Mouse (Mus musculus) inflammation-experienced regulatory T-cells, adult 16 weeks (primary cell): ENCODE results near the gene Pnpla6. TPM values are rescaled to one million over a fixed set of nuclear protein-coding genes. Genes with fewer than 3 reads are reported as not detected.

Experiments
- polyA plus RNA-seq: library from polyadenylated mRNA; unstranded; fragments of 100-300 nt; shearing (Covaris generic); gene quantifications from one replicate; pipeline ENCODE4 v1.2.1, GENCODE M21; 2017

Gene Pnpla6
- 64.1 TPM for polyA plus RNA-seq

GRCm38 (mm10) chr8:3515260-3515671 lies at the start of gene Pnpla6:
Pnpla6 (plus strand) TSS chr8:3515384.

GRCm38 (mm10) chr8:3467006-3467885 lies 47.9 kb upstream of the Pnpla6 start, which contains the start of gene Pex11g:
Pex11g (minus strand) TSS chr8:3467680.

GRCm38 (mm10) chr8:3470562-3470961 lies 44.6 kb upstream of the Pnpla6 start, which contains the start of gene Tex45:
Tex45 (plus strand) TSS chr8:3470862.

GRCm38 (mm10) chr8:3492901-3493844 lies 22.0 kb upstream of the Pnpla6 start, which contains the start of gene Zfp358:
Zfp358 (plus strand) TSS chr8:3493138.

GRCm38 (mm10) chr8:3500235-3501090 lies 14.7 kb upstream of the Pnpla6 start, which contains the start of gene Mcoln1:
Mcoln1 (plus strand) TSS chr8:3500457.

GRCm38 (mm10) chr8:3567641-3568371 lies 52.6 kb downstream of the Pnpla6 start, which contains the start of gene C330021F23Rik:
C330021F23Rik (plus strand) TSS chr8:3567990.

GRCm38 (mm10) chr8:3586993-3587390 lies 71.8 kb downstream of the Pnpla6 start, which contains the start of gene Camsap3:
Camsap3 (plus strand) TSS chr8:3587293.

Other genes with a start within 250 kb of the Pnpla6 start
- 28.5 TPM for gene Insr, start 235.8 kb upstream of the Pnpla6 start, polyA plus RNA-seq
- gene A430078G23Rik, start 162.0 kb upstream of the Pnpla6 start, polyA plus RNA-seq: 73.8 TPM
- gene Arhgef18, start 122.4 kb upstream of the Pnpla6 start, polyA plus RNA-seq: 60.8 TPM
- gene Pex11g, start 47.7 kb upstream of the Pnpla6 start, polyA plus RNA-seq: 6.0 TPM
- gene Tex45, start 44.5 kb upstream of the Pnpla6 start, polyA plus RNA-seq: not detected
- 4.7 TPM for gene Zfp358, start 22.2 kb upstream of the Pnpla6 start, polyA plus RNA-seq
- 44.5 TPM for gene Mcoln1, start 14.9 kb upstream of the Pnpla6 start, polyA plus RNA-seq
- not detected for gene C330021F23Rik, start 52.6 kb downstream of the Pnpla6 start, polyA plus RNA-seq
- 0.13 TPM for gene Camsap3, start 71.9 kb downstream of the Pnpla6 start, polyA plus RNA-seq
- 137 TPM for gene Xab2, start 105.9 kb downstream of the Pnpla6 start, polyA plus RNA-seq
- 127 TPM for gene Pet100, start 106.2 kb downstream of the Pnpla6 start, polyA plus RNA-seq
- gene Pcp2, start 110.2 kb downstream of the Pnpla6 start, polyA plus RNA-seq: not detected
- 231 TPM for gene Stxbp2, start 115.6 kb downstream of the Pnpla6 start, polyA plus RNA-seq
- gene Retn, start 140.4 kb downstream of the Pnpla6 start, polyA plus RNA-seq: not detected
- gene Mcemp1, start 150.4 kb downstream of the Pnpla6 start, polyA plus RNA-seq: not detected
- gene Fcor, start 157.0 kb downstream of the Pnpla6 start, polyA plus RNA-seq: not detected
- gene Trappc5, start 160.9 kb downstream of the Pnpla6 start, polyA plus RNA-seq: 40.6 TPM
- gene Fcer2a, start 178.8 kb downstream of the Pnpla6 start, polyA plus RNA-seq: 3.1 TPM
- not detected for gene Clec4g, start 205.3 kb downstream of the Pnpla6 start, polyA plus RNA-seq
- 0.46 TPM for gene Cd209a, start 233.6 kb downstream of the Pnpla6 start, polyA plus RNA-seq